Mouse (Mus musculus): ENCODE results near the gene Rinl.

DNA sequence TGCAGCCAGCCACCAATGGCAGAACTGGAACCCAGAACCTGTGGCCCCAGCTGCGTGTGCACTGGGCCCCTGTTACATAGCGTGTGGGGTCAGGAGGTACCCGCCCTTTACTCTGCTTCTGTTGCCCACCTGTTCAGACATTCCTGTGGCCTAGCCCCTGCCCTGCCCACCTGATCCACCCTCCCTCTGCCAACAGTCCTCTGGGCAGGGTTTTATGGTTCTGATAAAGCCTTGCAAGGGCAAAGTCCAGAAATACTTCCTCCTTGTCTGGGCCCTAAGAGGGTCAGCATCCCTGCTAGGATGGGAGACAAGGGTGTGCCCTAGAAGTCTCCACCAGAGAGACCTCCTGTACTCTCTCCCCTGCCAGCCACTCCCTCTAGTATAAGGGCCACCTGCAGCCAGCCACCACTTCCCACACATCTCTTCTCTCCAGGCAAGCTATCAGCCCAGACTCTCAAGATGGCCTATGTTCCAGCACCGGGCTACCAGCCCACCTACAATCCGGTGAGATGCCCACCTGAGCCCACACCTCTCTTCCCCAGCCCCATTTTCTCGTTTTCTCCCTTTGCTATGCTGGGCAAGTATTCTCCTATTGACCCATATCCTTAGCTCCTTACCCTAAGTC lies 45.1 kb downstream of the Rinl start, which contains the start of gene Lgals4:
- TF ChIP-seq CTCF (IDR thresholded peaks at IDR 0.05; ENCODE audit: control insufficient read depth, insufficient read depth, insufficient replicate concordance, low read depth, low read length) (no peak), POLR2A (IDR thresholded peaks at IDR 0.05; ENCODE audit: control insufficient read depth, low read depth, low read length) (no peak)

All from testis, adult 2 months (tissue).